Mouse (Mus musculus): ENCODE results near the gene Gstt2. TPM values are rescaled to one million over a fixed set of nuclear protein-coding genes. Genes with fewer than 3 reads are reported as not detected.

Gstt2 gene
- polyA plus RNA-seq, 1 experiment: not detected

DNA sequence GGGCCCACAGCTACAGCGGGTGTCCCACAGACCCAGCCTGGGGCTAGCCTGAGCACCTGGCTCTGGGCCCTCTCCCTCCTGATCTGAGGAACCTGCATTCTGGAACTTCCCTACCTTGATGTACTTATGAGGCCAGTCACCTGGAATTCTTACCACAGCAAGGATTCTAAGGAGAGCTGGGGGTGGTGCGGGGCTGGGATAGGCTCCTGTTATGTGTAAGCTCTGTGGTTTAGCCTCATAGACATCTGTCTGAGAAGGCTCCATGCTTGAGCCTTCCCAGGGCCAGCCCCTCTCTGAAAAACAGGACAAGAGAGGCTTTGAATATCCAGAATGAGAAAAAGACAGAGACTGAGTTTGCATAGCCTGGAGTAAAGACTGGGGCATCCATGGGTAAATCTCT lies 14.8 kb downstream of the Gstt2 start, which contains the start of gene Gstt4:
Gstt4 (minus strand) TSS at position 101 of the 400 bp plus-strand sequence.
- 95% methylated on average over 2 of the region's 2 CpGs for WGBS
- H3K4me3 ChIP-seq (ENCODE audit: insufficient read depth, low read depth, low read length): no peak within 1 kb of the TSS
- TF ChIP-seq CTCF (IDR thresholded peaks at IDR 0.05; ENCODE audit: insufficient read depth, low read depth, low read length): no peak
- no peak for TF ChIP-seq POLR2A (IDR thresholded peaks at IDR 0.05; ENCODE audit: insufficient read depth, low read depth, low read length)
- H3K27ac ChIP-seq (ENCODE audit: insufficient read depth, low read depth, low read length): no peak within 1 kb of the TSS
- peaks cover 3% of the 10 kb centered on the region; the same call in 1 of the 2 replicates for H3K4me1 ChIP-seq (ENCODE audit: control insufficient read depth, insufficient read depth, low read length)

DNA sequence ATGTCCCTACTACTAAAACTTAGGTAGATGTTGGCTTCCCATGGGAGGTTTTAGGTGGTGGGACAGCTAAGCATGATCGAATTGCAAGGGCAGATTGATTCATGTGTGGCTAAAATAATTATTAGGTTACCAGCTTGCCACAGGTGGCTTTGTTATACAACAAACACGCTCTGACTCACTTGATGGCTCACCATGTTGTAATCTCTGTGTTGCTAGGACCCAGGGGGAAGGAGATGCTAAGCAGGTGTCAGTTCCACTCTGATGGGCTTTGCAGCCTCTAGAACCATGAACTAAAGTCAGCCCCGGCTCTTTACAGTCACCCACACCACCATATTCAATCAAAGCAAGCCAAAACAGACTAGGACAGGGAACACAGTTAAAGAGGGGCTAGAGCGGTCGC lies 17.3 kb downstream of the Gstt2 start:
- 83% methylated on average over 5 of the region's 5 CpGs for WGBS

DNA sequence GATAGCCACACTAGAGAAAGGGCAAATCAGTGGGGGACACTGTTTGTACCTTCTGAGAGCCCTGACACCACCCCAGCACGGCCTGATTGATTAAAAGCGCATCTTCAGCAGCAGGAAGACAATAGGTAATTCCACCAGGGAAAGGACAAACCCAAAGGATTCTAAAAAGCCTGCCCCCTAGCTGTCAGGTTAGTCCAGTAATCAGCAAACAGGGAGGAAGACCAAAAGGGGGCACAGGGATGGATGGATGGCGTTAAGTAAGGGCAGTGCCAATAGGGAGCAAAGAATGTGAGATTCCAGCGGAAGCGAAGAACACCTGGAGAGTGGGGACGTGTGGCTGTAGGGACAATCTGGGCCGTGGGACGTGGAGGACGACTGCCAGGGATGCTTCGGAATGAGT lies 18.6 kb downstream of the Gstt2 start:
- Histone ChIP-seq H3K27ac (ENCODE audit: insufficient read depth, low read depth, low read length) (no peak overlapping the region), H3K4me3 (ENCODE audit: insufficient read depth, low read depth, low read length) (no peak overlapping the region), H3K4me1 (ENCODE audit: control insufficient read depth, insufficient read depth, low read length) (no peaks in the 10 kb centered on the region)
- 71% methylated on average over 10 of the region's 10 CpGs for WGBS
- TF ChIP-seq POLR2A (IDR thresholded peaks at IDR 0.05; ENCODE audit: insufficient read depth, low read depth, low read length) (no peak), CTCF (IDR thresholded peaks at IDR 0.05; ENCODE audit: insufficient read depth, low read depth, low read length) (no peak)

More for the DNA sequence above, 17.3 kb downstream of the Gstt2 start:
- Histone ChIP-seq H3K27ac (ENCODE audit: insufficient read depth, low read depth, low read length) (no peak overlapping the region), H3K4me1 (ENCODE audit: control insufficient read depth, insufficient read depth, low read length) (no peaks in the 10 kb centered on the region), H3K4me3 (ENCODE audit: insufficient read depth, low read depth, low read length) (no peak overlapping the region)
- TF ChIP-seq CTCF (IDR thresholded peaks at IDR 0.05; ENCODE audit: insufficient read depth, low read depth, low read length) (no peak), POLR2A (IDR thresholded peaks at IDR 0.05; ENCODE audit: insufficient read depth, low read depth, low read length) (no peak)

DNA sequence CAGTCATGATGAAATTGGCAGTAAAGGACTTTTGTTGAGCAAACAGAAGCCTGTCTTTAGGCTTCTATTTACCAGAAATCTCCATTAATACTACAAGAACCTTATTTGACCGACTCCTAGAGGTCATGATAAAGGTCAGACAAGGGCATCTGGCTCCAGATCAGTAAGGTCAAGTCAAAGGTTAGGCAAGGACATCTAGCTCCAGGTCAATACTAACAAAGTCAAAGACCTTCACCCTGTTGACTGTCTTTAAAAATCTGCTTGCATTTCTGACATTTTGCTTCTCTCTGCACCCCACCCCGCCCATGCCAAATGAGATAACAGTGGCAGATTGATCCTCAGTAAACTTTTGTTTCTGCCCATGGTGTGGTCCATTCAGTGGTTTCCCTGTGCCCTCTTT lies 33.0 kb downstream of the Gstt2 start:
- TF ChIP-seq POLR2A (IDR thresholded peaks at IDR 0.05; ENCODE audit: insufficient read depth, low read depth, low read length): no peak
- WGBS: 85% methylated on average over 2 of the region's 2 CpGs
- Histone ChIP-seq H3K4me1 (ENCODE audit: control insufficient read depth, insufficient read depth, low read length) (no peaks in the 10 kb centered on the region), H3K27ac (ENCODE audit: insufficient read depth, low read depth, low read length) (no peak overlapping the region), H3K4me3 (ENCODE audit: insufficient read depth, low read depth, low read length) (no peak overlapping the region)

DNA sequence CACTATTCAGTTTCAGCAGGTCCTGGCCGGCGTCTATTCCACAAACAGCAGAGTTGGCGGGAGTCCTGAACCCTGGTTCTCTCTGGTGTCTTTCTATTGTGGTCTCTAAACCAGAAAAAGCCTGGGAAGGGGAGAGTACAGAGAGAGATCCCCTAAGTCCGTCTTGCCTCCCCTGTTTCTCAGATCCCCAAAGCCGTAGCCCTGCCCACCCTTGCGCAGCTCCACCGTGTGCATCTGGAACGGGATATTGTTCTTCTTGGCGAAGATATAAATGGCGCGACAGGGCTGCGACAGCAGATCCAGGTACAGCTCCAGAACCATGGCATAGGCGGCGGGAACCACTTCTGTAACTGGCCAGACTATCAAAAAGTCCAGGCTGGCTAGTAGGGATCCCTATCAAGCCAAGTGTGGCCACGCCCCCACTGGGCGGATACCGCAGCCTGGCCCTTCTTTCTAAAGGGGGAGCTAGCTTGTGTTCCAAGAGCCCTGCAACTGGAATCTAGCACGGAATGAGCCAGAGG lies 39.0 kb downstream of the Gstt2 start, which contains the start of gene Gstt1:
Gstt1 (minus strand) TSS at position 409 of the 521 bp plus-strand sequence.
- WGBS: 7% methylated on average over 18 of the region's 18 CpGs
- no peak for TF ChIP-seq CTCF (IDR thresholded peaks at IDR 0.05; ENCODE audit: insufficient read depth, low read depth, low read length)
- TF ChIP-seq POLR2A (IDR thresholded peaks at IDR 0.05; ENCODE audit: insufficient read depth, low read depth, low read length): no peak
- peaks cover 8% of the 10 kb centered on the region for H3K4me1 ChIP-seq (ENCODE audit: control insufficient read depth, insufficient read depth, low read length)
- H3K27ac ChIP-seq (ENCODE audit: insufficient read depth, low read depth, low read length): no peak within 1 kb of the TSS; the same call in 1 of the 2 replicates
- peak within 1 kb of the TSS; percentile 33 for H3K4me3 ChIP-seq (ENCODE audit: insufficient read depth, low read depth, low read length)

DNA sequence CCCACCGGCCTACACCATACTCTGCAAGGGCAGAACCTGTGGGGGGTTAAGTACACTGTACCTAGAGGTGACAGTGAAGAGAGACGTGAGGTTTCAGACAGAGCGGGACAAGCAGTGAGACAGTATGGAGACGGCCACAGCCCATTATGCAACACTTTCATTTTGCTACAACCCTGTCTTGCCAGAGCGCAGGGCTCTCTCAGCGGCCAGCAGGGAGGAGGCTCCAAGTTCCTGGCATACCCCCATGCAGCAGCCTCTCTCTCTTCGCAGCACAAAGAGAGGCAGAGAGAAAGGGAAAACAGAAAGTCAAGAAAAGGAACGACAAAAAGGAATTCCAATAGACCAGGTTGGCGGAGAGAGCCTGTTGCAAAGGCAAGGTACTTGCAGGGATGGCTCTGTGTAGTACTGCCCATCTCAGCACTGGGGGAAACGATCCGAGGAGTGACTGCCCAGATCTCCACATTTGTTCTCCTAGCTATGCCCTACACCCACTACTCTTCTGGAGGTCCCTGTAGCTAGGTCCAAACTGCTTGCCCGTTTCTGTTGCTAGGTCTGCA lies 39.5 kb downstream of the Gstt2 start:
- peak overlapping the region; percentile 33 for H3K4me3 ChIP-seq (ENCODE audit: insufficient read depth, low read depth, low read length)
- H3K4me1 ChIP-seq (ENCODE audit: control insufficient read depth, insufficient read depth, low read length): peaks cover 8% of the 10 kb centered on the region
- H3K27ac ChIP-seq (ENCODE audit: insufficient read depth, low read depth, low read length): no peak overlapping the region; the same call in 1 of the 2 replicates
- TF ChIP-seq CTCF (IDR thresholded peaks at IDR 0.05; ENCODE audit: insufficient read depth, low read depth, low read length): no peak
- no peak for TF ChIP-seq POLR2A (IDR thresholded peaks at IDR 0.05; ENCODE audit: insufficient read depth, low read depth, low read length)
- under 1% methylated on average over 12 of the region's 12 CpGs for WGBS

DNA sequence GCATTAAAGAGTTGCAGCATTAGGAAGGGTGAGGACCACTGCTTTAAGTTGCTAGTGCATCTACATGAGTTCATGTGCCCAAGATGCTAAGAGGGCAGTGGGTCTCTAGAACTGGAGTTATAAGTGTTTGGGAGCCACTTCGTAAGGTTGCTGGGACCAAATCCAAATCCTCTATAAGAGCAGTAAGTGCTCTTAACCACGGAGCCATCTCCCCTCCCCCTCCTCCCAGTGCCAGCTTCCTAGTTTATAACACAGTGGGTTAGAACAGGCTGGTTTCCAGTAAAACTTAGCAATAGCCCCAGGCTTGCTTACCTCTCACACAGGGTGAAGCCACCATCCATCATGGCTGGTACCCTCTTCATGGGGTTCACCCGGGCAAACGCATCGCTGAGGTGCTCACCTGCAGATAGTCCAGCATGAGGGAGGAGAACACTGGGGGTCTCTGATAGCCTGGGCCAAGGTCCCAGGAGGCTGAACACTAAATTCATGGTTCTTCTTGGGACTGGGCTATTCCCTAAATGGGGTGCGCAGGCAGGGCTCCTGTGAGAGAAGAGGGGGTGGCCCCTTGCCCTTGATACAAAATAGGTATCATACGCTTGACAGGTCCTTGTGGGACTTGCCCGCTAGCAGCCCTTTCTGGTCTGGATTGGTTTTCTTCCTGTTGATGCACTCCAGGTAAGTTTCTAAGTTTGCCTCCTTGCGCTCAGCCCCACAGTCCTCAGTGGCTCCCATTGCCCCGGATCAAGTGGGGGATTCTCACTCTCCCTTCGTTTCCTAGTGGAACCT lies 40.3 kb downstream of the Gstt2 start:
- WGBS: 48% methylated on average over 11 of the region's 11 CpGs
- Histone ChIP-seq H3K4me3 (ENCODE audit: insufficient read depth, low read depth, low read length) (no peak overlapping the region), H3K27ac (ENCODE audit: insufficient read depth, low read depth, low read length) (no peak overlapping the region), H3K4me1 (ENCODE audit: control insufficient read depth, insufficient read depth, low read length) (peaks cover 8% of the 10 kb centered on the region)
- no peak for TF ChIP-seq POLR2A (IDR thresholded peaks at IDR 0.05; ENCODE audit: insufficient read depth, low read depth, low read length)
- TF ChIP-seq CTCF (IDR thresholded peaks at IDR 0.05; ENCODE audit: insufficient read depth, low read depth, low read length): no peak

DNA sequence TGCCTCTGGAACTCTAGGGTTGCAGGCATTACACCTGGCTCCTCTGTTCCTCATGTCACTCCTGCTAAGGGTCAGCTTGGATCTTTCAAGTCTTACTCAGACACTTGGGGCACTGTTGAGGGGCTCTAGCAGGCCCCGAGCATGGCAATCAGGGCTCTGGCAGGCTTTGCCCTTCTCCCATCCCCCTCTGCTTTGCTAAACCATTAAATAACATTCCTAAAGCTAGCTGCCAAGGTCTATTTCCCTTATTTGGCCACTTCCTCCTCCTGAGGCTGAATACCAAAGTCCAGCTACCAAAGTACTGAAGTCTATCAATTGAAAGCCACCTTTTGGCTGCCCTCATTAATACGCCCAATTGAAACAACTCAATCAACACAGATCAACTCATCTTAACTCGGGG lies 42.3 kb downstream of the Gstt2 start:
- 47% methylated on average over 3 of the region's 3 CpGs for WGBS
- no peak overlapping the region for H3K4me3 ChIP-seq (ENCODE audit: insufficient read depth, low read depth, low read length)
- H3K4me1 ChIP-seq (ENCODE audit: control insufficient read depth, insufficient read depth, low read length): peaks cover 8% of the 10 kb centered on the region
- TF ChIP-seq POLR2A (IDR thresholded peaks at IDR 0.05; ENCODE audit: insufficient read depth, low read depth, low read length) (no peak), CTCF (IDR thresholded peaks at IDR 0.05; ENCODE audit: insufficient read depth, low read depth, low read length) (no peak)
- no peak overlapping the region for H3K27ac ChIP-seq (ENCODE audit: insufficient read depth, low read depth, low read length)

DNA sequence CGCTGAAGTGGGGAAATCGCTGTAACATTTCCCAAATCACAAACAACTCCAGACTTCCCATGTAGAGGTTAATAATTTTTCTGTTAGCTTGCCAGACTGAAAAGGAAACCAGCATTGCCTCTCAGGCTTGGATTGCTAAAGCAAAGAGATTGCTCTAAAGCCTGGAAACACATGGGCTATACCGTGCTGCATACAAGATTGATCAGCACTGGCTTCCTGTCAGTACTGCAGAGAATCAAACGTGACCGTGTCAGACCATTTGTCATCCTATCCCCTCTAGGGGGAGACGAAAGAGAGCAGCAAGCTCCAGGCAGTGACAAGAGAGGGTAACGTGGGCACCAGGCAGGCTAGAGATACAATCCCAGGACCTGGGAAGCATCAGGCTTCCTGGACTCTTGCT lies 46.5 kb downstream of the Gstt2 start:
- whole genome bisulfite sequencing: 20% methylated on average over 7 of the region's 7 CpGs

More for the DNA sequence above, 46.5 kb downstream of the Gstt2 start:
- H3K27ac ChIP-seq (ENCODE audit: insufficient read depth, low read depth, low read length): no peak overlapping the region
- TF ChIP-seq POLR2A (IDR thresholded peaks at IDR 0.05; ENCODE audit: insufficient read depth, low read depth, low read length) (no peak), CTCF (IDR thresholded peaks at IDR 0.05; ENCODE audit: insufficient read depth, low read depth, low read length) (no peak)
- no peaks in the 10 kb centered on the region for H3K4me1 ChIP-seq (ENCODE audit: control insufficient read depth, insufficient read depth, low read length)
- H3K4me3 ChIP-seq (ENCODE audit: insufficient read depth, low read depth, low read length): no peak overlapping the region
